Mouse (Mus musculus): ENCODE results near the gene Gnpnat1.

- TF ChIP-seq CTCF (IDR thresholded peaks at IDR 0.05; ENCODE audit: low read depth, low read length) (no peak), POLR2A (IDR thresholded peaks at IDR 0.05; ENCODE audit: borderline replicate concordance, low read depth, low read length) (no peak)
These were observed 40.2 kb upstream of the Gnpnat1 start for GRCm38 (mm10) chr14:45444870-45445269.

Data from bone marrow macrophage, adult 2 months (primary cell).